Mouse (Mus musculus) midbrain, embryonic 13.5 days (tissue): Measurements from ENCODE around the gene Ksr1. TPM values are rescaled to one million over a fixed set of nuclear protein-coding genes. Genes with fewer than 3 reads are reported as not detected.

Experiments
- ATAC-seq: fragments of 200-750 bp; cut with Nextera tagmentation; 2 replicates; pipeline ENCODE4 v1.8.0; 2017; ENCODE audit warnings: mild to moderate bottlenecking, moderate TSS enrichment, moderate library complexity
- H3K27ac ChIP-seq: fragments of 300-500 bp; sonication (generic); 2 replicates; pipeline ENCODE4 v1.5.1; 2015; ENCODE audit warnings: inconsistent platforms, mild to moderate bottlenecking, moderate library complexity
- H3K27me3 ChIP-seq: fragments of 300-500 bp; sonication (generic); 2 replicates; pipeline ENCODE4 v1.6.1; 2015; ENCODE audit warnings: mild to moderate bottlenecking, inconsistent platforms
- H3K36me3 ChIP-seq: fragments of 300-500 bp; sonication (generic); 2 replicates; pipeline ENCODE4 v1.6.1; 2015; ENCODE audit warnings: mild to moderate bottlenecking, inconsistent platforms
- H3K4me1 ChIP-seq: fragments of 300-500 bp; sonication (generic); replicated peaks from 2 replicates; pipeline ENCODE4 v1.6.1; 2015; ENCODE audit warnings: inconsistent platforms
- H3K4me2 ChIP-seq: fragments of 300-500 bp; sonication (generic); replicated peaks from 2 replicates; pipeline ENCODE4 v1.6.1; 2015; ENCODE audit warnings: moderate library complexity, mild to moderate bottlenecking, inconsistent platforms
- H3K4me3 ChIP-seq: fragments of 300-500 bp; sonication (generic); replicated peaks from 2 replicates; pipeline ENCODE4 v1.5.1; 2015; ENCODE audit warnings: mild to moderate bottlenecking, inconsistent platforms
- H3K9ac ChIP-seq: fragments of 300-500 bp; sonication (generic); replicated peaks from 2 replicates; pipeline ENCODE4 v1.6.1; 2015; ENCODE audit warnings: mild to moderate bottlenecking, inconsistent platforms
- H3K9me3 ChIP-seq: fragments of 300-500 bp; sonication (generic); 2 replicates; pipeline ENCODE4 v1.6.1; 2016; ENCODE audit warnings: mild to moderate bottlenecking, inconsistent platforms
- WGBS: fragments of 180-500 bp; shearing (Covaris S2); methylation state at CpG from one replicate; pipeline ENCODE4 v1.1.7; 2015; 5-methylcytosine and 5-hydroxymethylcytosine counted together
- polyA plus RNA-seq: library from polyadenylated mRNA; unstranded; fragments of >200 nt; fragmentation: Nextera tagmentation; extraction: Ambion mirVana; gene quantifications from 2 replicates; pipeline ENCODE4 v1.2.1, GENCODE M21; 2015

The Ksr1 gene
- polyA plus RNA-seq, 1 experiment from 2014 or later, result 3.7 TPM

DNA sequence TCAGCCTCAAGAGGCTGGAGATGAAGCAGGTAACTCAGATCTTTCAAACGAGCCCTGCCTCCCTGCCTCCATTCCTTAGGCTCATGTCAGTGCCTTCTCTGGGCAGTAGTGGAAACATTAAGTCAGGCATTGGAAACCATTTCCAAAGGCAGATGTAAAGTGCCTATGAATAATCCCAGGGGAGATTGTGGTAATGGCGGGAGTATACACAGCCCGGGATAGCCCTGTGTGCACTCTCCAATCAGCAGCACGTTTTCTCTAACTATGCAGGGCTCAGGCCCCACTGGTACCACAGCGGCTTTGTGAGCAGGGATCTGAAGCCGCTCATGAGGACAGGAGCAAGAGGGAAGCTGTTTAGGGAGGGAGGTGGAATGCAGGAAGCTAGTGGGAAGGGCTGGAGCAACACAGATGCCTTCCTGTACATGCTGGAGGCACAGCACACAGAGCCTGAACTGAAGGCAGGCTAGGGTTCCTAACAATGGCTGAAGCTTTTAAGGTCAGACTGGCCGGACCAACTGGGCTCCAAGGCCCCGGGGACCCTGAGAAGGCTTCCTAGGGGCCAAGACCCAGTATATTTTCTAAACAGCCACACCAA, 99.5 kb downstream of the Ksr1 start:
- Histone ChIP-seq H3K4me1 (peaks cover 12% of the 10 kb centered on the region), H3K36me3 (peaks cover 13% of the 10 kb centered on the region), H3K9me3 (no peaks in the 10 kb centered on the region), H3K27ac (0 out of 2 replicates have a peak overlapping the region, but pooled peaks have one; percentile 22), H3K4me3 (no peak overlapping the region), H3K9ac (no peak overlapping the region; the same call in 1 of the 2 replicates), H3K27me3 (no peaks in the 10 kb centered on the region), H3K4me2 (no peak overlapping the region)
- 44% methylated on average over 8 of the region's 8 CpGs for WGBS
- peak; percentile 70; the same call in 1 of the 2 replicates for ATAC-seq

DNA sequence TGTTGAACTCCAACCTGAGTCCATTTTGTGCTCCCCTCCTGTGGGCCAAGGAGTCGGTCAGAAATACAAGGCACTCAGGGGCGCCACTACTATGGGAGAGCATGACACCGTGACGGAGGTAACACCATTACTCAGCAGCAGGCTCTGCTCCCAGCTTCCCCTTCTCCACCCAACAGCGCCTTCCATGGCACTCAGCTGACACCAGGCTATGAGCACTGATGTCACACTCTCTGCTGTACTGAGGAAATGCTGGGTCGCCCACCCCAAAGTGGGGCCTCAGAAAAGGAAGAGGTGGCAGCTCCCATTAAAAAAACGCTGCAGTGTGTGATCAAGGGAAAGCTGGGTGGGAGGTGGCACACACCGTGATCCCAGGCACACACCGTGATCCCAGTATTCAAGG, 101.0 kb downstream of the Ksr1 start:
- no peak overlapping the region for H3K9ac ChIP-seq
- H3K4me3 ChIP-seq, result no peak overlapping the region
- H3K27me3 ChIP-seq, result no peaks in the 10 kb centered on the region
- 84% methylated on average over 9 of the region's 9 CpGs for WGBS
- ATAC-seq, result no peak
- H3K4me1 ChIP-seq, result peaks cover 12% of the 10 kb centered on the region
- no peaks in the 10 kb centered on the region for H3K9me3 ChIP-seq
- H3K36me3 ChIP-seq, result peaks cover 19% of the 10 kb centered on the region
- no peak overlapping the region for H3K4me2 ChIP-seq
- H3K27ac ChIP-seq, result no peak overlapping the region

DNA sequence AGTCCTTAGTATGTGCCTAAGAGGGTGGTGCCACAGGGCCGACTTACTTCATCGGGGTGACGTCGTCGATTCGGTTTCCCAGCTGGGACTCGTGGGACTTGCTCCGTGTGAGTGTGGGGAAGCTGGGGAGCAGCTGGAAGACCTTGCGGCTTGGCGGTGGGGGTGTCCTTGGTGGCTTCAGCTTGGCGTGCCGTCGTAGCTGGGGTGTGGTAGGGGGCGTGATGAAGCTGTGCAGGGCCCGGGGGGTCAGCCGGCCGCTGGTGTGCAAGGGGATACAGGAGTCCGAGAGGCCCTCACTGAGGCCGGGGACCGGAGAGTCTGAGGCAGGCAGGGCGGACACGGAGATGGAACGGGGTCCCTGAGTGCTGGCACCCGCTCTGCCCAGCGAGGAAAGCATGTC, 101.4 kb downstream of the Ksr1 start:
- H3K4me1 ChIP-seq, result peaks cover 12% of the 10 kb centered on the region
- 96% methylated on average over 25 of the region's 25 CpGs for WGBS

DNA sequence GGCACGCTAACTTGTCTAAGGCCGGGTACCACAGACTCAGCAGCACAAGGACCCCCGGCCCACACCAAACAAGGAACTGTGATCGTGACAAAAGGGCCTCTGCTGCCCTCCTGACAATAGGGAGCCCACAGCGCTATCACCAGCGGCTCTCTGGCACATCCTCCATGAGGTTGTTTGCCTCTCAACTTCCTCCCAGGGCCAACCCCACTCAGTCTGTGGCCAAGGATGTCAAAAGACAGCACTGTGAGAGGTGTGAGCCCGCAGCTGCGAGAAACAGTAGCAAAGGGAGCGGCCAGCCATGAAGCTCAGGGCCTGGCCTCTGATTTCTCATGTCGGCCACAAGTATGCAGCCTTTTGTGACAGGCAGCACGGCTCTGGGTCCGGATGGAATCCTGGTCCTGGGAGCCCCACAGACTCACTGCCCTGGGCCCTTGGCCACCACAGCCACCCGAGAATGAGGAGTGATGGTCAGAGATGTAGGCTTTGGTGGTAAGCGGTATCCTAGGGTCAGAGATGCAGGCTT, 104.2 kb downstream of the Ksr1 start:
- peaks cover 12% of the 10 kb centered on the region for H3K4me1 ChIP-seq
- no peaks in the 10 kb centered on the region for H3K9me3 ChIP-seq
- 40% methylated on average over 14 of the region's 14 CpGs for WGBS
- H3K27me3 ChIP-seq, result no peaks in the 10 kb centered on the region
- H3K9ac ChIP-seq, result no peak overlapping the region; the same call in 1 of the 2 replicates
- H3K4me2 ChIP-seq, result no peak overlapping the region
- H3K4me3 ChIP-seq, result no peak overlapping the region
- no peak for ATAC-seq
- H3K36me3 ChIP-seq, result peaks cover 15% of the 10 kb centered on the region
- no peak overlapping the region for H3K27ac ChIP-seq

More for the DNA sequence above, 101.4 kb downstream of the Ksr1 start:
- H3K27ac ChIP-seq, result no peak overlapping the region
- H3K27me3 ChIP-seq, result no peaks in the 10 kb centered on the region
- H3K9ac ChIP-seq, result no peak overlapping the region
- no peaks in the 10 kb centered on the region for H3K9me3 ChIP-seq
- peaks cover 19% of the 10 kb centered on the region for H3K36me3 ChIP-seq
- H3K4me3 ChIP-seq, result no peak overlapping the region
- no peak overlapping the region for H3K4me2 ChIP-seq
- ATAC-seq, result no peak

DNA sequence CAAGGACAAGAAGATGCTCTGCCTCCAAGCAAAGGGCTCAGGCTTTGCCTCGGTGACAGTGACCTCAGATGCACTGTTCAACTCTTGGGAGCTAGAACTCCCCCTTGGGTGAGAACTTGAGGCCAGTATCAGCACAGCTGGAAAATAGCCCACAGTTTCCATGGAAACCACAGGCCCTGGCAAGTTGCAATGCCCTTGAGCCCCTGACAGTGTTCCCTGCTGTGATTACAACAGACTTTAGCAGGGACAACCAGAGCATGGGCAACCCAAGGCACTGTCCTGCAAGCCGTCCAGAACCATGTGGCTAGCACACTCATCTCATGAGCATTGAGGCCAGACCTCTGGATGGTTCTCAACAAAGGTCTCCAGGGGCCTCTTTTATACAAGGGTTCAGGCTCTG, 106.7 kb downstream of the Ksr1 start:
- 25% methylated on average over 2 of the region's 2 CpGs for WGBS
- Histone ChIP-seq H3K4me1 (peaks cover 5% of the 10 kb centered on the region; the same call in 1 of the 2 replicates), H3K9ac (no peak overlapping the region), H3K27ac (no peak overlapping the region), H3K36me3 (peaks cover 10% of the 10 kb centered on the region), H3K4me3 (no peak overlapping the region), H3K27me3 (no peaks in the 10 kb centered on the region), H3K4me2 (no peak overlapping the region), H3K9me3 (no peaks in the 10 kb centered on the region)
- no peak for ATAC-seq

DNA sequence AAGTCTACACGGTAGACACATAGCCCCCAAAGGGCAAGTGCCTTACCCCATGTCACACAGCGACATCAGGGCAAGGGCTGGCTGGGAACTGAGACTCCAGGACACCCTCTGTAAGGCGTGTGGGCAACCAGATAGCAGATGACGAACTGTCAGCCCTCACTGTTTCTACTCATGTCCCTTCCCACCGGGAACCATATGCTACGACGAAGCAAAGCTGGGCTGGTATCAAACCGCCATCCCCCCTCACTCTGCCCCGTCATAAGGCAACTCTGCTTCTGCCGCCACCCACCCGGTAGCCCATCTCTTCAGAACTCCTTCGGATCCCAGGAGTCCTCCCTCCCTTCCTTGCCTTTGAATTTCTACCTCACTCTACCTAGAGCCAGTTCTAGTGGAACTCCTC, 108.7 kb downstream of the Ksr1 start:
- H3K27me3 ChIP-seq, result no peaks in the 10 kb centered on the region
- H3K4me3 ChIP-seq, result no peak overlapping the region
- no peak for ATAC-seq
- H3K27ac ChIP-seq, result no peak overlapping the region
- no peaks in the 10 kb centered on the region for H3K9me3 ChIP-seq
- H3K9ac ChIP-seq, result no peak overlapping the region
- H3K36me3 ChIP-seq, result peaks cover 10% of the 10 kb centered on the region; the same call in 1 of the 2 replicates
- H3K4me2 ChIP-seq, result no peak overlapping the region
- 88% methylated on average over 12 of the region's 12 CpGs for WGBS
- peaks cover 5% of the 10 kb centered on the region; the same call in 1 of the 2 replicates for H3K4me1 ChIP-seq

DNA sequence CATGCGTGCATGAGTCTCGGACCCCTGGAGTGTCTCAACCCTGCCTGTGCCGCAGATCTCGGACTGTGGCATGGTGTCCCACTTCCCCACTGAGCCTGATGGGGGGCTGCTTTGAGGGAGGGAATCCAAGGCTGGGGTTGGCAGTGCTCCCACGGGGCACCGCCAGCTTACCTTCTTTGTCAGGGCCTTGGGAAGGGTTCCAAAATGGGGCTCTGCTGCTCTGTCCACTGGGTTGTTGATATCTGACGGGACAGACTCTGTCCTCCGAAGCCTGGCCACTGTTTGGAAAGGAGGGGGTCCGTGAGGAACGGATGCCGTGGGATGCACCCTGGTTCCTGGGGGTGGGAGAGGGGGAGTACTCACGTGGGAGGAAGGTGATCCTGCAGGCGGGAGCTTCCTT, 109.9 kb downstream of the Ksr1 start:
- no peak overlapping the region for H3K27ac ChIP-seq
- no peak for ATAC-seq
- H3K4me2 ChIP-seq, result no peak overlapping the region
- 85% methylated on average over 13 of the region's 13 CpGs for WGBS
- peaks cover 5% of the 10 kb centered on the region; the same call in 1 of the 2 replicates for H3K4me1 ChIP-seq
- H3K4me3 ChIP-seq, result no peak overlapping the region
- no peak overlapping the region for H3K9ac ChIP-seq
- no peaks in the 10 kb centered on the region for H3K9me3 ChIP-seq
- H3K36me3 ChIP-seq, result peaks cover 10% of the 10 kb centered on the region; the same call in 1 of the 2 replicates
- H3K27me3 ChIP-seq, result no peaks in the 10 kb centered on the region

DNA sequence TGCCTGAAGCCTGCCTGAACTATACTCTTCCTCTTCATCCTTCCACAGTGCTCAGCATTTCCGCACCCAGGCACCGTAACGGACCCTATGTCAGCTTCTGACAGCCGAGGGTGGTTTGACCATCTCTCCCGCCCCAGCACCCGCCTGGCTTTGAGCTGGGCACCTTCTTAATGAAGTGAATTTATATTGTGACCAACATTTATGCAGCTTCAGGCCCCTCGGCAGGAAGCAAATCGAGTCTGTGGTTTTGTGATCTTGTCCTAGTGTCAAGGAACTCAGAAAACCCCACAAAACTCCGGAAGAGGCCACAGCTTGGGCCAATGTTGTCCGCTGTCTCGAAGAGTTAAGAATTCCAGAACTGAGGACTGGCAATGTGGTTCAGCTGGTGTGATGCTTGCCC, 112.6 kb downstream of the Ksr1 start:
- Histone ChIP-seq H3K4me3 (no peak overlapping the region), H3K9ac (no peak overlapping the region; the same call in 1 of the 2 replicates), H3K27ac (no peak overlapping the region), H3K9me3 (no peaks in the 10 kb centered on the region), H3K4me1 (peaks cover 7% of the 10 kb centered on the region), H3K36me3 (0 out of 2 replicates have a peak, but pooled peaks cover 3% of the 10 kb centered on the region), H3K4me2 (no peak overlapping the region), H3K27me3 (no peaks in the 10 kb centered on the region)
- ATAC-seq, result no peak
- 92% methylated on average over 11 of the region's 11 CpGs for WGBS

DNA sequence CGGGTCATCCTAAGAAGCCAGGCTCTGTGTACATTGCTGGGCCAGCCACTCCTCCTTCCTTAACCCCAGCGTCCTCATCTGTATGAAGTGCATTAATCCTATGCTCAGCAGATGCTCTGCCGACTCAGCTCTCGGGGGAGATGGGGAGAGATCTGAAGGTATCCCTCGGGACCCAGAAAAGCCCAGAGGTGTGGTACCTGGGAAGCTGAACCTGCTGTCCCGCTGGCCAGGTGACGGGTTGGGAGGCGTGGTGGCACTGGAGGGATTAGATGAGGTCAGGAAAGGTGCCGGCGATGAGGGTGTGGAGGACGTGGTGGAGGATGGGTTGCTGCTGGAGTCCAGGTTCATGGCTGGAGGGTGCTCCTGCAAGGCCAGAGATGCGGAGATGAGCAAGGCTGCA, 113.2 kb downstream of the Ksr1 start:
- Histone ChIP-seq H3K27ac (no peak overlapping the region), H3K9ac (no peak overlapping the region), H3K4me1 (peaks cover 7% of the 10 kb centered on the region), H3K9me3 (no peaks in the 10 kb centered on the region), H3K36me3 (0 out of 2 replicates have a peak, but pooled peaks cover 3% of the 10 kb centered on the region), H3K4me3 (no peak overlapping the region), H3K4me2 (no peak overlapping the region), H3K27me3 (no peaks in the 10 kb centered on the region)
- 79% methylated on average over 12 of the region's 12 CpGs for WGBS
- ATAC-seq, result no peak

DNA sequence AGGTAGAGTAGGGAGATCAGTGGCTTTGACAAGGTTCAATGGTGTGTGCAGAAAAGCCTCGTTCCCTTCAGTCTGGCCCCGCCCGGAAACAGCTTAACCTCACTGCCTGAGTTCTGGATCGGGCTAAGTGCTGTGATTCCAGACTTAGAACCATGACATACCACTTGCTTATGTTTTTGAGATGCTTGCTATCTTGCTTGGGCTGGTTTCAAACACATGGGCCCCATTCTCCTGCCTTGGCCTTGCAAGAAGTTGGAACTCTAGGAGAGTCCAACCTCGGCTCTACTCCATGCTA, 114.8 kb downstream of the Ksr1 start:
- no peaks in the 10 kb centered on the region for H3K27me3 ChIP-seq
- H3K9ac ChIP-seq, result no peak overlapping the region
- H3K27ac ChIP-seq, result no peak overlapping the region
- 76% methylated on average over 5 of the region's 5 CpGs for WGBS
- H3K9me3 ChIP-seq, result no peaks in the 10 kb centered on the region
- H3K4me3 ChIP-seq, result no peak overlapping the region
- peaks cover 15% of the 10 kb centered on the region; the same call in 1 of the 2 replicates for H3K36me3 ChIP-seq
- no peak overlapping the region for H3K4me2 ChIP-seq
- peaks cover 7% of the 10 kb centered on the region for H3K4me1 ChIP-seq
- ATAC-seq, result no peak

DNA sequence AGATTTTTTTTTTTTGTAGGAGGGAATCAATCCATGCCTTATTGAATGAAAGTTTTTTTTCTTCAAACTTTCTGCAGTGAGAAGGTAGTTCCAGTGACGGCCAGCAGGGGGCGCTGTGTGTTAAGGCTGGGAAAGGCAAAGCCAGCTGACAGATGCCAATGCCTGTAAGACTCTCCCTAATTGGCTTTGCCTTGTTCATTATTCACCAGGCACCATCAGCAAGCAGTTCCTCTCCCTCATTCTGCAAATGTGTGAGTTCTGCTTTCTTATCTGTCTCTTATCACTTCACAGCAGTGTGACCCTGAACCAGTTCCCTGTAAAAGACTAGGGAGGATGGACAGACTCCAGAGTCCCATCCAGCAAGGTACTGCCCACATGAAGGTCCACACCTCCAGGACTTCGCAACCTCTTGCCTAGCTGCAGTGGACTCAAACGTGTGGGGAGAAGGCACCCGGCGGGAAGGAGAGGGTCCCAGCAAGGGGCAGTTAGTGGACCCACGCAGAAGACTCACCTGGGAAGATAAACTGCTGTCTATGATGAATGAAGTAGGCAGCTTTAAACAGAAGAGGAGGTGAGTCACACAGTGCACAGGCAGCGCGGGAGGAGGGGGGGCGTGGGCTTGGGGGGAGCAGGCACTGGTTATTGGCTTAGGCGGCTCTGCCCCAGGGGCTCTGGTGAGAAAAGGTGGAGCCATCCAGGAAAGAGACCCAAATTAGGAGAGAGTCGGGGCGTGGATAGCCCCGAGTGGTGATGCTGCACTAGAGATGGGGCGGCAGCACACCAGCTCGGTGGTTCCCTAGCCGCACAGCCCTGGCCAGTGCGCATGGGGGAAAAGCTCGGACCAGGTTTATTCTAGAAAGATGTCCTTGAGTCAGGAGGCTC, 115.4 kb downstream of the Ksr1 start:
- peak; percentile 72 for ATAC-seq
- no peak overlapping the region for H3K4me2 ChIP-seq
- H3K27ac ChIP-seq, result no peak overlapping the region
- no peaks in the 10 kb centered on the region for H3K9me3 ChIP-seq
- peaks cover 15% of the 10 kb centered on the region; the same call in 1 of the 2 replicates for H3K36me3 ChIP-seq
- H3K27me3 ChIP-seq, result no peaks in the 10 kb centered on the region
- no peak overlapping the region for H3K4me3 ChIP-seq
- 55% methylated on average over 19 of the region's 19 CpGs for WGBS
- peaks cover 7% of the 10 kb centered on the region for H3K4me1 ChIP-seq
- no peak overlapping the region for H3K9ac ChIP-seq

DNA sequence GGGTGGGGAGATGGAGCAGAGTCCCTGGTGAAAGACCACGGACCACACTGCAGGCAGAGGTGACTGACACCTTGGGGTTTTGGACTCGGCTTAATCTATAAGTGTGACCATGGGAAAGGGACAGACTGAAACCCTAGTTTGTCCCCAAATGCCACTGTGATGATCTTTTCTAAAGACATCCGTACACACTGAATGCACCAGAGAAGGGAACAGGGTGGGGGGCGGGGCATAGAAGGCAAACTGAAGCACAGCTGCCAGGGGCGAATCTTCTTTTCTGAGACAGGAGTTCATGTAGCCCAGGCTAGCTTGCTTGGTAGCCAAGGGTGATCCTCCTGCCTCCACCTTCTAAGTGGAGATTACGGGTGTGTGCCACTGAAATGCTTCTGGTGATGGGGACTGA, 122.5 kb downstream of the Ksr1 start:
- Histone ChIP-seq H3K4me2 (no peak overlapping the region), H3K4me3 (no peak overlapping the region), H3K9ac (no peak overlapping the region), H3K9me3 (no peaks in the 10 kb centered on the region), H3K4me1 (no peaks in the 10 kb centered on the region), H3K27me3 (no peaks in the 10 kb centered on the region), H3K27ac (no peak overlapping the region), H3K36me3 (peaks cover 45% of the 10 kb centered on the region)
- WGBS, result 73% methylated on average over 6 of the region's 6 CpGs
- ATAC-seq, result no peak
